Mouse (Mus musculus): ENCODE data around the gene Zfp444.
"Not testable (repeated sequence)": the region's sequence is repeated elsewhere in the genome, so short reads cannot be mapped to it uniquely, and the experiment has no call there.

The Zfp444 gene

DNA sequence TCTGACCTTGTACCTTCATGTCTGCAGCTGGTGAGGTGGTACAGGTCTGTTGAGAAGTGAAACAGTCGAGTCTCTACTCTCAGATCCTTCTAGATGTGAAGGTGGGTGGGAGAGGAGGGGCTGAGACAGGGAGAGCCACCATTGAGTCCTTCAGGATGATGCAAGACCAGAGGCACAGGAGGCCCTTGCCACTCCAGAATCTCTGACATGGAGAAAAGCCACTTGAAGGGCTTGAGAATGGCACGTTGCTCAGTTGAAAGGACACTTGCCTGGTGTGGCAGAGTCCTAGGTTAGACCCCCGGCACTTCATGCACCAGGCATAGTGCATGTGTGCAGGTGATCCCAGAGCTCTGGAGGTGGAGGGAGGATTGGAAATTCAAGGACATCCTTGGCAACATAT is 10.5 kb upstream of the Zfp444 start:
- DNase-seq (ENCODE audit: low spot score): no peak

DNA sequence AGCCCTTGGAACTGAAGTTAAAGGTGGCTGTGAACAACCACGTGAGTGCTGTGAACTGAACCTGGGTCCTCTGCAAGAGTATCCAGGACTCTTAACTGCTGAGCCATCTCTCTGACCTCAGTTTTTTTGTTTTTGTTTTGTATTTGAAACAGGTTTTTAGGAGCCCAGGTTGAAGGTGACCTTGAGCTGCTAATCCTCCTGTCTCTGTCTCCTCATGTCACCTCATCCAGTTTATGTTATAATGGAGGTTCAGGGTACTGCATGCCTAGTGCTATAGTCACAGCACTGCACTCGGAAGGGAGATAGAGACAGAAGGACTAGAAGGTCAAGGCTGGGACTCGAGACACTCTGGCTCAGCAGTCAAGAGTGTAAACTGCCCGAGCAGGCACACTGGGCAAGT is 9.9 kb upstream of the Zfp444 start:
- DNase-seq (ENCODE audit: low spot score): no peak

DNA sequence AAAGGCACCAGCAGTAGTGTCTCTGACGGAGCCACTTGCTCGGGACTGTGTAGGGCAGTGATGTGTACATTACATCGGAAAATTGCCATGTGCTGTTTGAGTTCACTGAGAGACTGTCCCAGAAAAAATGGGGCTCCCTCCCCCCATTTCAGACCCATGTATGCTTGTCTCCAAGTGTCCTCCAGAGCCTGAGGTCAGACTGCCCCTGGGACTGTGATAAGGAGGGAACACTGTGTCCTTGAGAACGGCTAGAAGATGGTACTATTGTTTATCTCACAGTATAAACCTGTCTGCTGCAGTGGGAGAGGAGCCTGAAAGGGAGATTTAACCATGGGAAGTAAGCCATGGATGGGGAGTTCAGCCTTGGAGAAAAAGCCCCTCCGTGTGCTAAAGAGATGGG is 7.4 kb upstream of the Zfp444 start:
- peak; percentile 82 for DNase-seq (ENCODE audit: low spot score)

DNA sequence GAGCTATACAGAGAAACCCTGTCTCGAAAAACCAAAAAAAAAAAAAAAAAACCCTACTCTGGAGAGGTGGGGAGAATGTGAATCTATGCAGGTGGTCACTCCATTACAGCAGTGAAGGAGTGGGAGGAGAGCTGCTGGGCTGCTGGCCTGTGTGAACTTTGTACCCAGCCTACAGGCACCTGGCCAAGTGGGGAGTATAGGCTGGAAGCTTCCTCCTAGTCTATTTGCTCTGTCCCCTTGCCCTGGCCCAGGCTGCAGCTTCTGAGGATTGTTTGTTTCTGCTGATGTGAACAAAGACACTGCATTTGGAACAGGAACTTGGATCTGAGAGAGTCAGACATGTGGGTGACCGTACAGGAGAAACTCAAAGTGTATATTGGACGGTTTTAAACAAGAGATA is 2.6 kb upstream of the Zfp444 start:
- DNase-seq (ENCODE audit: low spot score): peak; percentile 62

DNA sequence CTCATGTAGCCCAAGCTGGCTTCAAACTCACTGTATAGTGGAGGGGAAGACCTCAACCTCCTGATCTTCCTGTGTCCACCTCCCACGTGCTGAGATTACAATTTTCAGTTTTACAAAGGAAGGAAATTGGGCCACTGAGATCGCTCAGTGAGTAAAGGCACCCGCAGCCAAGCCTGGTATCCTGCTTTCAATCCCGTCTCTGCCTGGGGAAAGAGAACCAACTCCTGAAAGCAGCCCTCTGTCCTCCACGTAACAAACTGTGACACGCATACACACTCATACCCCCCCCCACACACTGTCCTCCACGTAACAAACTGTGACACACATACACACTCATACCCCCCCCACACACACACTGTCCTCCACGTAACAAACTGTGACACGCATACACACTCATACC is 1.6 kb upstream of the Zfp444 start:
- no peak for DNase-seq (ENCODE audit: low spot score)

DNA sequence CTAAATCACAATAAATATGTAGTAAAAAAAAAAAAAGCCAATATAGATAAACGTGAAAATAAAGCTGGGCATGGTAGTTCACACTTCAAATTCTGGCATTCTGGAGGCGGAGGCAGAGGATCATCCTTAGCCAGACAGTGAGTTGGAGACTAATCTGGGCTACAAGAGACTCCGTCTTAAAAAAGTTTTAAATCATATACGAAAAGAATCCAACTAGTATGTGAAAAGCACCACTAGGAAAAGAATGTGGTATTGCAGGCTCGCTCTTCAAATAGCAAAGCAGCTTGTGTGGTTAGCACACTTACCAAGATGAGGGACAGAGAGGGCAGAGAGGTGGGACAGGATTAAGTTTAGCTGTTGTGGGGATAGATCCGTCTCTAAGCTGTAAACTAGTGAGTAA is 1.2 kb upstream of the Zfp444 start:
- DNase-seq (ENCODE audit: low spot score): no peak

DNA sequence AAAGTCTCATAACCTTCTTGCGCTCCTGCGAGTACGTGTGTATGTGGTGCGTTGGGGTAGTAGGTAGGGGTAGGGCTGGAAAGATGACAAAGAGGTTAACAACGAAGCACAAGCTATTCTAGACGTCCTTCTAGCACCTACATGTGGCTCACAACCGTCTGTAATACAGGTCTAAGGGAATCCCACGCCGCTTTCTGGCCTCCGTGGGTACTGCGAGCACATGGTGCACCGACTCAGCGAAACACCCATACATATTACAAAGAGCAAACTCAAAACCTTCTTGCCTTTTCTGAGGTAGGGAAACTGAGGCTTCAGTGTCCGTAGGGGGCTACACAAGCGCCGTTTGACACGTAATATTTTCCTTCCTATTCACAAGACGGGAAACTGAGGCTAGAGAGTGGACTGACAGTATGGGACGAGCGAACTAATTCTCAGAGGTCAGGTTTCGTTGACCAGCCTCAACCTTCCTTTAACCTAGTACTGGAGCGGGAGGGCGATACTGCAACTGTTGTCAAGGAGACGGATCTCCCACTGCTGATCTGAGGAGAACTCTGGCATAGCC is 501 bp upstream of the Zfp444 start:
- peak; percentile 53 for DNase-seq (ENCODE audit: low spot score)

DNA sequence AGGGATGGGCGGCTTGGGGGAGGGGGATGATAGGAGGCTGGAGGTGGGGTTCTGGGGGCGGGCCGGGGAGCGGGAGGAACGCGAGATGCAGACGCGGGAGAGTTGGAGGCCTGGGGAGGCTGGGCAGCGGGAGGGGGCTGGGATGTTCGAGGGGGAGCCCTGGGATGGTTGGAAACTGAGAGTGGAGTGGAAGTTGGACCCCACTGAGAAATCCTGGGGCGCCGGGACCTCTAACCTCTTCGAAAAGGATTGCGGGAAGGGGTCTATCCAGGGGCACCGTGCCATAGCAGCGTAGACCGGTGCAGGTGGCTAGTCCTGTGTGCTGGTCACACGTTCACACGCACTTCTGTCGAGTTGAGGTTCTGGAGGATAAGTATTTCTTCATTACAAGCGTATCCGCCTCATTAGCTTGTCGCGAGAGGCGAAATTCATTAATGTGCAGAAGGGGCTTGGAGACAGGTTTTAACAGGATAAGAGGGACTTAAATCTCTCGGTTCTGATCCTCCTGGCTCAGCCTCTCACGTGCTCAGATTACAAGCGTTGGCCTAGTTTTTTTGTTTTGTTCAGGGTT is 733 bp downstream of the Zfp444 start:
- DNase-seq (ENCODE audit: low spot score): peak; percentile 23

DNA sequence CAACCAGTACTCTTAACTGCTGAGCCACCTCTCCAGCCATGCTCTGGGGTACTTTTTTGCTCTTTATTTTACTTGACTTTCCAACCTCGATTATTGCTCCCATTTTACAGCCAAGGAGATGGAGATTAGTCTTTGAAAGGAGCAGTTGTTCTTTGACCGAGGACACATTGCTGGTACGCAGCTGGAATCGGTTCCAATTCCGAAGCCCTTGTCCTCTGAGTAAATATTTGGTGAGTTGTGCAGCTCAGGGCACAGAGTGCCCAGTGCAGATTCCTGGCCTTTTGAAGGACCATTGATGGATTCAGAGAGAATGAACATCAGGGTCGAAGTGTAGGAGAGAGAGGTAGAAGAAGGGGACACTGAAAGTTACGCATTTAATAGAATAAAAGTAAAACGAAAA is 1.8 kb downstream of the Zfp444 start:
- DNase-seq (ENCODE audit: low spot score): no peak

DNA sequence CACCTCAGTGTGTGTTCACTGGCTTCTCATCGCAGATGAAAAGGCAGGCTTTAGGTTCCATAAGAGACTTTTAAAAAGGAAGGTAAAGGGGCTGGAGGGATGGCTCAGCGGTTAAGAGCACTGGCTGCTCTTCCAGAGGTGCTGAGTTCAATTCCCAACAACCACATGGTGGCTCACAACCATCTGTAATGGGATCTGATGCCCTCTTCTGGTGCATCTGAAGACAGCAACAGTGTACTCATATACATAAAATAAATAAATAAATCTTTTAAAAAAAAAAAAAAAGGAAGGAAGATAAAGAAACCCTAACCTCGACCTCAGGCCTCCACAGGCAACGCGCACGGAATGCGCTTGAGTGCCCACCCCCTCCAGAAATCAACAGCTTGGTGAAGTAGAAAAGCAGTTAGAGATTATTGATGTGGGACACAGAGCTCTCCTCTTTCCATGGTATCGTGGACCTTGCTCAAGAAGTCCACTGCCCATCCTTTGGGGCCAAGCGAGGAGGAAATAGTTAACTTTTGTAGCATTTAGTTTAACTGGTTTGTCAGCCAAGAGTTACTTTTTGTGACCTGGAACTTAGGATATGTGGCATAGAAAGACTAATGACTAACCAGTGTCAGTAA is 2.5 kb downstream of the Zfp444 start:
- not testable (repeated sequence) for DNase-seq (ENCODE audit: low spot score)

DNA sequence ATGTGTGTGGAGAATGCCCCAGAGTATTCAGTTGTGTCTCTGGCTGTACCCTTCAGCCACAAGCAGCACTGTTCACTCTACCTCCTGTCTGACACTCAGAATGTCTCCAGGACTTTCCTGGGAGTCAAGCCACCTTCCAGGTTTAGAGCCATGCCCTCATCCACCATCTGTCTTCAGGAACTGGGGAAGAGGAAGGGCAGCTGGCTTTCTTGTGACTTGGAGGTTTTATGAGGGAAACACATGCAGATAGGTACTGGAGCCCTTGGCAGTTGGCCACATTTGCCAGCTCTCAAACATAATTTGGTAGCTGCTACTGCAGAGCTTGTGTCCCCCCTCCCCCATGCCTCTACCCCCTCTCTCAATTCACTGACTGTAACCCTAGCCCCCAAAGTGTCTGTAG is 7.0 kb downstream of the Zfp444 start:
- DNase-seq (ENCODE audit: low spot score): no peak

DNA sequence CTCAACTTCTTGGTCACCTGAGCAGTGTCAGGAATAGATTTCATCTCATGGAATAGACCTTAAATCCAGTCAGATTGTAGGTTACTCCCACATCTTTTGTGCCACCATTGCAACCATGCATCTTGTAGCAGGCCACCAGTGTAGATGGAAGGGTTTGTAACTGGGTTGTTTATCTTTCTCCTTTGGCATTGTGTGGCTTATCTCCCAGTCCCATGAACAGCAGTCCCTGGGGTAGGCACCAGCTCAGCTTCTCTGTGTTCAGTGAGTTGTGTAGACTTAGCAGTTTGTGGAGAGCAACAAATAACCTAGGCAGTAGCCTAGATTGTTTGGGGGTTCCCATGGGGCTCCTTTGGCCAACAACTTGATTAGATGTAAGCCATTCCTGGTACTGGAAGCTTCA is 10.9 kb downstream of the Zfp444 start:
- no peak for DNase-seq (ENCODE audit: low spot score)

DNA sequence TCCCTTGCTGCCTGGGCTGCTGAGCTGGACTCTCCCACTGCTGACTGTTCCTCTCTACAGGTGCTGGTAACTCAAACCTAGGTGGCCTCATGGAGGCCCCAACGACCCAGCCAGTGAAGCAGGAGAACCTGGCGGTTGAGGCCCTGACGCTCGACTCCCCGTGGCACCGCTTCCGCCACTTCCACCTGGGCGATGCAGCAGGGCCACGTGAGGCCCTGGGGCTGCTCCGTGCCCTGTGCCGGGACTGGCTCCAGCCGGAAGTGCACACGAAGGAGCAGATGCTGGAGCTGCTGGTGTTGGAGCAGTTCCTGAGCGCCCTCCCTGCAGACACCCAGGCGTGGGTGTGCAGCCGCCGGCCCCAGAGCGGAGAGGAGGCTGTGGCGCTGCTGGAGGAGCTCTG is 11.8 kb downstream of the Zfp444 start:
- no peak for DNase-seq (ENCODE audit: low spot score)

DNA sequence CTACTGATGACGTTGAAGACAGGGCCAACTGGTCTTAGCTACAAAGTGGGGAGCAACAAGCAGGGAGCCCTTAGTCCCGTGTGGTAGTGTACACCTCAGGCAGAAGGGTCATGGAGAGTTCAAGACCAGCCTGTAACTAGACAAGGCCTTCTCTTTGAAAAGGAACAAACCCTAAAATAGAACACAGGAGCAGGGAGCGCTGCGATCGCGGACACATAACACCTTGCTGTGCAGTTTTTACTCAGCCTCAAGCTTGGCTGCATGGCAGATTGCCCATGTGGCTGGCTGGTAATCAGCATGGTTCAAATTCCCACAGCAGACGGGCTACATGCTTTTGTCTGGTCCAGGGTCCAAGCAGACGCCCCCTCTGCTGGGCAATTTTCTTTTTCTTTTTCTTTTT is 12.5 kb downstream of the Zfp444 start:
- DNase-seq (ENCODE audit: low spot score): no peak

DNA sequence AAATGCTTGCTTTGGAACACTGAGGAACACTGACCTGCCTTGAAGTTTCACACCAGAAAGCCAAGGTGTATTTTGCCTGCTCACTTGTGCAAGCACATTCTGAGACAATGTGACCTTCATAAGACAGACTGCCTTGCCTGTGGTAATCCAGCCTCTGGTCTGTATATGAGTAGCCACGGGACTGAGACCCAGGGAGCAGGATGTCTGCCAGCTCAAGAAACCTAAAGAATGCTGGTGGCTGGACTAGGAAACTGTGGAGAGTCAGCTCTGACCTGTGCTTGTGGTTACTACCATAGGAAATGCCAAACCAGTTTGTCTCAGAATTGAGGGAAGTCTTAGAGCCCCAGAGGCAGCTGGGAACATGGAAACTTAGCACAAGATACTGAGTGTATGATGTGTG is 13.4 kb downstream of the Zfp444 start:
- no peak for DNase-seq (ENCODE audit: low spot score)

DNA sequence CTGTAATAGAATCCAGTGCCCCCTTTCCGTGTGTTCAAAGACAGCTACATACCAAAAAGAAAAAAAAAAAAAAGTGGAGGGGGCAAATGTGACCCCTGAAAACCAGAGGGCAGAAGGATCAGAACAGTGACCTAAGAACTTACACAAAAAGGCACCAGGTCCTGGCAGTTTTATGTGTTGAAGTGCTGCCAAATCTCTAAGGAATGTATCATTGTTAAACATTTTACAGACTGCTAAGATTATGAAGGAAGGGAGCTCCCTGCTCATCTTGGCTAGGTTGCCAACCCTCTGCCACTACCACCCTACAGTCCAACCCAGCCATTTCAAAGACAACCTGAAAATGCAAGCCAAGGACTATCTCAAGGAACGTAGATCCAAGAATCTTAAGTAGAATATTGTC is 14.2 kb downstream of the Zfp444 start:
- no peak for DNase-seq (ENCODE audit: low spot score)

DNA sequence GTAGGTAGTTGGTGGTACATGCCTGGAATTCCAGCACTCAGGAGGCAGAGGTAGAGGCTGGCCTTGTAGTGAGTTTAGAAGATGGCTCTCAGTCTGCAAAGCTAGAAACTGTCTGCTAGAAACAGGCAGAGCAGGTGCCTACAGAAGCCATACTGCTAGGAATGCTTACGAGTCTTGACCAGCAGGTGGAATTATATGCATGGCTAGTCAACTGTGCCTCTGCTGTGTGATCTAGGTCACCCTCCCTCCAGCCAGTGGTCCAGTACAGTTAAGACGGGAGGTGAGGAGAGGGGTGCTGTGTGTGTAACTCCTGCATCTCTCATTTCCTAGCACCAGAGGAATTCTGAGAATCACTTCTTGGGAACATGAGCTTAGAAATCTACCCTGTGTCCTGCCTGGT is 14.7 kb downstream of the Zfp444 start:
- no peak for DNase-seq (ENCODE audit: low spot score)

DNA sequence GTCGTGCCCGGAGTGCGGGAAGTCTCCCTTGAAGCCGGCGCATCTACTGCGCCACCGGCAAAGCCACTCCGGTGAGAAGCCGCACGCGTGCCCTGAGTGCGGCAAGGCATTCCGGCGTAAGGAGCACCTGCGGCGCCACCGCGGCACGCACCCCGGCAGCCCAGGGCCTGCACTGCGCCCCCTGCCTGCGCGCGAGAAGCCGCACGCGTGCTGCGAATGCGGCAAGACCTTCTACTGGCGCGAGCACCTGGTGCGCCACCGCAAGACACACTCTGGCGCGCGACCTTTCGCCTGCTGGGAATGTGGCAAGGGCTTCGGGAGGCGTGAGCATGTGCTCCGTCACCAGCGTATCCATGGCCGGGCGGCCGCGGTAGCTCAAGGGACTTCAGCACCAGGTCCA is 17.5 kb downstream of the Zfp444 start:
- no peak for DNase-seq (ENCODE audit: low spot score)

DNA sequence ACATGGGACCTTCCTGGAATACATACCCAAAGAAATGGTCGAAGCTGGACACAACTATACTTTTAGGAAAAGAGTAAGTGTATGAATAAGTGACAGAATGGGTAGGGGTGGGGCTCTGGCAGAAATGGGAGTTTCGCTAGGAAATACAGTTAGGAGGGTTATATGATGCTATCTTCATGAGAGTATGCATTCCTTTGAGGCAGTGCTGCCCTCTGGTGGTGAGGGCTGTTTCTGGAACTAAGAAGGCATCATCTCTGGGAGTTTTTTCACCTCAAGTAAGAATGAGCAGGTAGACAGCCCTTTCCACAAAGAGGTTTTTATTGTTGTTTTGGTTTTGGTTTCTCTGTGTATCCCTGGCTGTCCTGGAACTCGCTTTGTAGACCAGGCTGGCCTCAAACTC is 19.4 kb downstream of the Zfp444 start:
- no peak for DNase-seq (ENCODE audit: low spot score)

DNA sequence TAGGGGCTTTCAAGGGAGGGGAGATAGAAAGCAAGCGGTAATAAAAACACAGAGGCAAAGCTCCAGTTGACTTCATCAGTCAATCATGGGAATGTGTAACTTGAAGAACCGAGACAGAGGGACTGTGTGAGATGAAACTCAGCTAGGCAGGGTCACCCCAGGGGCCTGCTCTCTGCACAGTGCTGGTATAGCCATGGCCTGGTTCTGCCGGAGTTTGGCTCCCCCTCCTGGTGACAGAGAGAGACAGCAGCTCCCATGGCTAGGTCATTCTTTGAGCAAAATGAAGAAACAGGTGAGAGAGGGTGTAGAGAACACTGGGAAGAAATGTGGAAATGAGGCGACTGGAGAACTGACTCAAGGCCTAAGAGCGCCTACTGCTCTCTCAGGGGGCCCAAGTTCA is 22.1 kb downstream of the Zfp444 start:
- DNase-seq (ENCODE audit: low spot score): peak; percentile 13

DNA sequence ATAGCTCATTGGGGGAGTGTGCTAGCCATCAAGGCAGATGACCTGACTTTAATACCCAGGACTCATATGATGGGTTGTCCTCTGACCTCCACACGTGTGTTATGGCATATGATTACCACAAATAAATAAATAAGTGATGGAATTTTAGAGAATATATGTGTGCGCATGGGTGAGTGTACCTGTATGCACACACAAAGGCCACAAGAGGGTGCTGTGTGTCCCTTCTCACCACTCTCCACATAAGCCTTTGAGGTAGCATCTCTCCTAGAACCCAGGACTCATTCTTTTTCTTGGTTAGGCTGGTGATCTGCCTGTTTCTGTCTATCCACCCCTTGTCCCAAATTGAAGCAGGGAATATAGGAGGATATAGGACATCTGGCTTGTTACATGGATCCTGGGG is 23.8 kb downstream of the Zfp444 start:
- no peak for DNase-seq (ENCODE audit: low spot score)

DNA sequence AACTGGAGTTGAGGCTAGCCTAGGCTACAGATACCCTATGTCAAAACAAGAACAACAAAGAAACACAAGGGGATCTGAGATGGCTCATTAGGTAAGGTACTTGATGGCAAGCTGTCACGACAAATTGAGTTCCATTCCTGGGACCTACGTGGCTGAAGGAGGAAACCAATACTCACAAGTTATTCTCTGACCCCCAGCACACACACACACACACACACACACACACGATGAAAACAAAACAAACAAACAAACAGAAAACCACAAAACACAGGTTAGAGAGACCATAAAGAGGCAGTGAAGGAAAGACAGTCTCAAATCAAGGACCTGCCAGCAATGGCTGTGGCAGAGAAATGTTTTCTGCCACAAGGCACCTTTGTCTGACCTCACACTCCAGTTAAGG is 24.8 kb downstream of the Zfp444 start, which contains the start of gene Galp:
Galp (plus strand) TSS at position 301 of the 400 bp plus-strand sequence.
- no peak for DNase-seq (ENCODE audit: low spot score)

DNA sequence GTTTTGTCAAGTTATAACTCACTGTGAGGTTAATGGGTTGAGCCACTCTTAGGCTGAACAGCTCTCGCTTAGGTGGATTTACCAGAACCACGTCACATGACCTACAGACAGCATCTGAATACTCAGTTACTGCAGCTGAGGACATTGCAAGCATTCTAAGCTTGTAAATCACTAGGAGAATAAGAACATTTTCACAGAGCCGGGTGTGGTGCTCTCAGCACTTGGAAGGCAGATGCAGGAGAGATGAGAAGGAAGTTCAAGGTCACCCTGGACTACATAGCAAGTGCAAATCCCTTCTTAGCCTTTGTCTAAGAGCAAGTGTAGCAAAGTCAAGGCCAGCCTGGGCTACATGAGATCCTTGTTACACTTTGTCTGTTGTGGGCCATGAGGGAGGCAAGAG is 32.2 kb downstream of the Zfp444 start:
- DNase-seq (ENCODE audit: low spot score): no peak

DNA sequence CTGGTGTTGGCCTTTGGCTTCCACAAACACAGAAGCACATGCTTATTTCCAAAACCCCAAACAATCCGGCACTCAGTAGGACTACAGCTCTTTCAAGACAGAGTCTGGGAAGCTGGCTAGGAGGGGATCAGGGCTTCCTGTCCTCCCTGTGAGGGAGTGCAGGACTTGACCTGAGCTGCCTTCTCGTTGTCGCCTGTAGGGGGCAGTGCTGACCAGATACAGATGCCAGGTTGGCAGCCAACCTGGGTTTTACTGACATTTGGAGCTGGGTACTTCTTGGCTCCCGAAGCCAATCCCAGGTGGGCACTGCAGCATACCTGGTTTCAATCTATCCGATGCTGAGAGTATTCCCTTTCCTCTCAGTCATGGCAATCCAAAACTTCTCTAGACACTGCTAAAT is 41.1 kb downstream of the Zfp444 start:
- DNase-seq (ENCODE audit: low spot score): no peak
